Mouse (Mus musculus) forebrain, embryonic 15.5 days (tissue): ENCODE data around the gene Prr7. TPM values are rescaled to one million over a fixed set of nuclear protein-coding genes. Genes with fewer than 3 reads are reported as not detected.

Experiments
- ATAC-seq: fragments of 200-750 bp; cut with Nextera tagmentation; replicated peaks from 2 replicates; pipeline ENCODE4 v1.8.0; 2017; ENCODE audit warnings: mild to moderate bottlenecking, moderate TSS enrichment, moderate library complexity
- H3K27ac ChIP-seq: fragments of 300-500 bp; sonication (generic); replicated peaks from 2 replicates; pipeline ENCODE4 v1.5.1; 2015; ENCODE audit warnings: mild to moderate bottlenecking, inconsistent platforms
- H3K27me3 ChIP-seq: fragments of 300-500 bp; sonication (generic); 2 replicates; pipeline ENCODE4 v1.6.1; 2015; ENCODE audit warnings: inconsistent platforms
- H3K36me3 ChIP-seq: fragments of 300-500 bp; sonication (generic); 2 replicates; pipeline ENCODE4 v1.6.1; 2015; ENCODE audit warnings: mild to moderate bottlenecking, inconsistent platforms
- H3K4me1 ChIP-seq: fragments of 300-500 bp; sonication (generic); 2 replicates; pipeline ENCODE4 v1.6.1; 2015; ENCODE audit warnings: inconsistent platforms
- H3K4me2 ChIP-seq: fragments of 300-500 bp; sonication (generic); replicated peaks from 2 replicates; pipeline ENCODE4 v1.6.1; 2015; ENCODE audit warnings: mild to moderate bottlenecking, inconsistent platforms
- H3K4me3 ChIP-seq: fragments of 300-500 bp; sonication (generic); 2 replicates; pipeline ENCODE4 v1.5.1; 2015; ENCODE audit warnings: mild to moderate bottlenecking, inconsistent platforms
- H3K9ac ChIP-seq: fragments of 300-500 bp; sonication (generic); replicated peaks from 2 replicates; pipeline ENCODE4 v1.6.1; 2015; ENCODE audit warnings: mild to moderate bottlenecking, inconsistent platforms
- H3K9me3 ChIP-seq: fragments of 300-500 bp; sonication (generic); 2 replicates; pipeline ENCODE4 v1.6.1; 2016; ENCODE audit warnings: inconsistent platforms
- WGBS: fragments of 180-500 bp; shearing (Covaris S2); methylation state at CpG from one replicate; pipeline ENCODE4 v1.1.7; 2015; ENCODE audit warnings: mixed read lengths; 5-methylcytosine and 5-hydroxymethylcytosine counted together
- polyA plus RNA-seq: library from polyadenylated mRNA; unstranded; fragments of >200 nt; fragmentation: Nextera tagmentation; extraction: Ambion mirVana; gene quantifications from 2 replicates; pipeline ENCODE4 v1.2.1, GENCODE M21; 2015

Gene Prr7
- polyA plus RNA-seq, 1 experiment from 2014 or later: 3.2 TPM

GRCm38 (mm10) chr13:55483593-55483992, 19.5 kb downstream of the Prr7 start:
- Histone ChIP-seq H3K27ac (peak overlapping the region; percentile 98), H3K4me3 (peak overlapping the region; percentile 73), H3K36me3 (peaks cover 45% of the 10 kb centered on the region), H3K9ac (peak overlapping the region; percentile 99), H3K4me2 (peak overlapping the region; percentile 96), H3K4me1 (peaks cover 54% of the 10 kb centered on the region), H3K9me3 (no peaks in the 10 kb centered on the region), H3K27me3 (no peaks in the 10 kb centered on the region)
- 3% methylated on average over 15 of the region's 15 CpGs for WGBS
- ATAC-seq: peak; percentile 83

- Histone ChIP-seq H3K4me2 (peak overlapping the region; percentile 96), H3K9ac (peak overlapping the region; percentile 99), H3K36me3 (peaks cover 35% of the 10 kb centered on the region), H3K27ac (peak overlapping the region; percentile 98), H3K4me3 (peak overlapping the region; percentile 73), H3K9me3 (no peaks in the 10 kb centered on the region), H3K27me3 (no peaks in the 10 kb centered on the region), H3K4me1 (peaks cover 54% of the 10 kb centered on the region)
- WGBS: 10% methylated on average over 7 of the region's 7 CpGs
- no peak for ATAC-seq
Measured at GRCm38 (mm10) chr13:55484520-55485088, 20.5 kb downstream of the Prr7 start.

GRCm38 (mm10) chr13:55486029-55486794, 22.1 kb downstream of the Prr7 start:
- peak overlapping the region; percentile 98 for H3K27ac ChIP-seq
- peaks cover 19% of the 10 kb centered on the region for H3K36me3 ChIP-seq
- H3K9me3 ChIP-seq: no peaks in the 10 kb centered on the region
- peak overlapping the region; percentile 96 for H3K4me2 ChIP-seq
- H3K4me1 ChIP-seq: peaks cover 54% of the 10 kb centered on the region
- peak overlapping the region; percentile 99 for H3K9ac ChIP-seq
- no peak for ATAC-seq
- H3K4me3 ChIP-seq: peak overlapping the region; percentile 73
- WGBS: 22% methylated on average over 14 of the region's 14 CpGs
- no peaks in the 10 kb centered on the region for H3K27me3 ChIP-seq

GRCm38 (mm10) chr13:55486916-55487577, 23.0 kb downstream of the Prr7 start:
- peaks cover 10% of the 10 kb centered on the region for H3K36me3 ChIP-seq
- peak overlapping the region; percentile 98 for H3K27ac ChIP-seq
- H3K9ac ChIP-seq: peak overlapping the region; percentile 99
- peak; percentile 47 for ATAC-seq
- peak overlapping the region; percentile 96 for H3K4me2 ChIP-seq
- H3K9me3 ChIP-seq: no peaks in the 10 kb centered on the region
- H3K4me1 ChIP-seq: peaks cover 50% of the 10 kb centered on the region
- peak overlapping the region; percentile 73 for H3K4me3 ChIP-seq
- H3K27me3 ChIP-seq: no peaks in the 10 kb centered on the region
- 1% methylated on average over 29 of the region's 29 CpGs for WGBS

- Histone ChIP-seq H3K4me1 (peaks cover 42% of the 10 kb centered on the region), H3K4me2 (peak within 1 kb of the TSS; percentile 96), H3K27ac (peak within 1 kb of the TSS; percentile 98), H3K27me3 (no peaks in the 10 kb centered on the region), H3K9me3 (no peaks in the 10 kb centered on the region), H3K9ac (peak within 1 kb of the TSS; percentile 99), H3K36me3 (peaks cover 3% of the 10 kb centered on the region; the same call in 1 of the 2 replicates), H3K4me3 (peak within 1 kb of the TSS; percentile 73)
- WGBS: under 1% methylated on average over 62 of the region's 83 CpGs
- ATAC-seq: peak; percentile 84
Measured at GRCm38 (mm10) chr13:55487578-55488498, 23.8 kb downstream of the Prr7 start, which contains the start of gene Dbn1. Gene Dbn1 (minus strand): TSS chr13:55488111.

- H3K9me3 ChIP-seq: no peaks in the 10 kb centered on the region
- 24% methylated on average over 2 of the region's 2 CpGs for WGBS
- H3K4me3 ChIP-seq: no peak overlapping the region
- peak; percentile 42; the same call in 1 of the 2 replicates for ATAC-seq
- peaks cover 35% of the 10 kb centered on the region for H3K4me1 ChIP-seq
- H3K27me3 ChIP-seq: no peaks in the 10 kb centered on the region
- no peak overlapping the region for H3K9ac ChIP-seq
- H3K27ac ChIP-seq: no peak overlapping the region
- H3K4me2 ChIP-seq: no peak overlapping the region
- no peaks in the 10 kb centered on the region for H3K36me3 ChIP-seq
Measured at GRCm38 (mm10) chr13:55494257-55494656, 30.2 kb downstream of the Prr7 start.

- peaks cover 35% of the 10 kb centered on the region for H3K4me1 ChIP-seq
- H3K4me2 ChIP-seq: peak overlapping the region; percentile 15; the same call in 1 of the 2 replicates
- no peaks in the 10 kb centered on the region for H3K9me3 ChIP-seq
- no peaks in the 10 kb centered on the region for H3K27me3 ChIP-seq
- no peaks in the 10 kb centered on the region for H3K36me3 ChIP-seq
- peak; percentile 77 for ATAC-seq
- H3K4me3 ChIP-seq: no peak overlapping the region
- no peak overlapping the region for H3K9ac ChIP-seq
- WGBS: 13% methylated on average over 18 of the region's 18 CpGs
- peak overlapping the region; percentile 71 for H3K27ac ChIP-seq
Measured at GRCm38 (mm10) chr13:55494883-55495621, 31.0 kb downstream of the Prr7 start.

- Histone ChIP-seq H3K9ac (no peak overlapping the region), H3K27me3 (no peaks in the 10 kb centered on the region), H3K4me3 (no peak overlapping the region), H3K36me3 (no peaks in the 10 kb centered on the region), H3K4me1 (peaks cover 35% of the 10 kb centered on the region), H3K27ac (peak overlapping the region; percentile 71), H3K4me2 (peak overlapping the region; percentile 22), H3K9me3 (no peaks in the 10 kb centered on the region)
- 13% methylated on average over 4 of the region's 4 CpGs for WGBS
- no peak for ATAC-seq
Measured at GRCm38 (mm10) chr13:55495702-55496101, 31.6 kb downstream of the Prr7 start.

GRCm38 (mm10) chr13:55496661-55497060, 32.6 kb downstream of the Prr7 start:
- Histone ChIP-seq H3K4me2 (no peak overlapping the region), H3K4me1 (peaks cover 35% of the 10 kb centered on the region), H3K27me3 (no peaks in the 10 kb centered on the region), H3K9me3 (no peaks in the 10 kb centered on the region), H3K4me3 (no peak overlapping the region), H3K27ac (0 out of 2 replicates have a peak overlapping the region, but pooled peaks have one; percentile 71), H3K36me3 (no peaks in the 10 kb centered on the region), H3K9ac (no peak overlapping the region)
- WGBS: 88% methylated on average over 6 of the region's 6 CpGs
- no peak for ATAC-seq

- no peaks in the 10 kb centered on the region for H3K27me3 ChIP-seq
- H3K9me3 ChIP-seq: no peaks in the 10 kb centered on the region
- no peak overlapping the region for H3K4me3 ChIP-seq
- no peak overlapping the region for H3K27ac ChIP-seq
- ATAC-seq: no peak
- H3K4me1 ChIP-seq: peaks cover 35% of the 10 kb centered on the region
- peaks cover 10% of the 10 kb centered on the region for H3K36me3 ChIP-seq
- no peak overlapping the region for H3K9ac ChIP-seq
- WGBS: 38% methylated on average over 11 of the region's 11 CpGs
- H3K4me2 ChIP-seq: no peak overlapping the region
Measured at GRCm38 (mm10) chr13:55498906-55499305, 34.8 kb downstream of the Prr7 start.

- 82% methylated on average over 10 of the region's 10 CpGs for WGBS
- Histone ChIP-seq H3K36me3 (peaks cover 18% of the 10 kb centered on the region), H3K27ac (no peak overlapping the region), H3K9me3 (no peaks in the 10 kb centered on the region), H3K9ac (no peak overlapping the region), H3K27me3 (no peaks in the 10 kb centered on the region), H3K4me1 (peaks cover 19% of the 10 kb centered on the region), H3K4me3 (no peak overlapping the region), H3K4me2 (no peak overlapping the region)
- no peak for ATAC-seq
Measured at GRCm38 (mm10) chr13:55500575-55500974, 36.5 kb downstream of the Prr7 start.
